Mouse (Mus musculus): Measurements from ENCODE around the gene Tbc1d1. TPM values are rescaled to one million over a fixed set of nuclear protein-coding genes. Genes with fewer than 3 reads are reported as not detected.

The Tbc1d1 gene
- polyA plus RNA-seq, 1 experiment from 2014 or later: 31.7 TPM

Small RNA genes lying within 50 kb of the gene (microRNA-seq; reads per million reads assigned to microRNA genes)
- not detected for gene Gm22395

Other genes with a start within 250 kb of the Tbc1d1 start
- gene Rell1, start 187.4 kb upstream of the Tbc1d1 start, polyA plus RNA-seq (2015; fragmentation: Nextera tagmentation; extraction: Ambion mirVana): 23.0 and 23.1 TPM in 2 replicates
- 39.0 and 39.9 TPM in 2 replicates for gene Pgm2, start 63.4 kb upstream of the Tbc1d1 start, polyA plus RNA-seq (2015; fragmentation: Nextera tagmentation; extraction: Ambion mirVana)

Measured in stomach, embryonic 16.5 days (tissue).